Mouse (Mus musculus) lung, postnatal 0 days (tissue): ENCODE measurements around the gene Tmem130.

ENCODE experiments used
- CTCF ChIP-seq: IDR thresholded peaks from 2 replicates; pipeline ENCODE4 v1.5.1; 2016; ENCODE audit warnings: antibody characterized with exemption, mild to moderate bottlenecking
- EP300 ChIP-seq: IDR thresholded peaks from 2 replicates; pipeline ENCODE4 v1.6.1; 2016; ENCODE audit warnings: antibody characterized with exemption, mild to moderate bottlenecking, control low read depth

GRCm38 (mm10) chr5:144694161-144694560, 67.5 kb downstream of the Tmem130 start:
- TF ChIP-seq CTCF = peak; percentile 26; the same call in 1 of the 2 replicates
- no peak for TF ChIP-seq EP300
